Mouse (Mus musculus) E14TG2a.4 (cell line): ENCODE data around the gene Olfr358.

Source experiments
- H3K27me3 ChIP-seq: 2 replicates; pipeline ENCODE4 v1.6.1; 2014; ENCODE audit warnings: low read length, control low read depth; ENCODE audit not compliant: insufficient read depth
- H3K36me3 ChIP-seq: 2 replicates; pipeline ENCODE4 v1.6.1; 2014; ENCODE audit warnings: low read length, control low read depth; ENCODE audit not compliant: insufficient read depth
- H3K4me1 ChIP-seq: replicated peaks from 2 replicates; pipeline ENCODE4 v1.6.1; 2014; ENCODE audit warnings: low read depth, low read length, control low read depth
- H3K4me3 ChIP-seq: replicated peaks from 2 replicates; pipeline ENCODE4 v1.5.1; 2014; ENCODE audit warnings: mild to moderate bottlenecking, low read length
- H3K9me3 ChIP-seq: 2 replicates; pipeline ENCODE4 v1.6.1; 2014; ENCODE audit warnings: low read length, control low read depth
- CTCF ChIP-seq: conservative IDR thresholded peaks from 2 replicates; pipeline ENCODE4 v1.5.1; 2014; ENCODE audit warnings: low read length
- NANOG ChIP-seq: IDR thresholded peaks from 2 replicates; pipeline ENCODE4 v1.6.1; 2014; ENCODE audit warnings: borderline replicate concordance, low read length, mixed read lengths
- POU5F1 ChIP-seq: IDR thresholded peaks from 2 replicates; pipeline ENCODE4 v1.6.1; 2014; ENCODE audit warnings: low read length, borderline replicate concordance

Gene Olfr358

GRCm38 (mm10) chr2:37009235-37009634 is at the start of gene Olfr358:
Gene Olfr358 (minus strand): TSS chr2:37009335.
- Histone ChIP-seq H3K36me3 (no peaks in the 10 kb centered on the region), H3K9me3 (peaks cover 25% of the 10 kb centered on the region), H3K4me1 (no peaks in the 10 kb centered on the region), H3K27me3 (no peaks in the 10 kb centered on the region), H3K4me3 (no peak within 1 kb of the TSS)
- no peak for TF ChIP-seq POU5F1
- no peak for TF ChIP-seq CTCF
- TF ChIP-seq NANOG: no peak

GRCm38 (mm10) chr2:36997030-36997429 is 12.1 kb downstream of the Olfr358 start:
- no peaks in the 10 kb centered on the region for H3K36me3 ChIP-seq
- H3K4me3 ChIP-seq: no peak overlapping the region
- no peak for TF ChIP-seq CTCF
- TF ChIP-seq POU5F1: no peak
- no peak for TF ChIP-seq NANOG
- no peaks in the 10 kb centered on the region for H3K27me3 ChIP-seq
- no peaks in the 10 kb centered on the region for H3K4me1 ChIP-seq
- H3K9me3 ChIP-seq: no peaks in the 10 kb centered on the region

GRCm38 (mm10) chr2:36993527-36993926 is 15.6 kb downstream of the Olfr358 start, which contains the start of gene Olfr357:
Gene Olfr357 (plus strand): TSS chr2:36993827.
- H3K9me3 ChIP-seq: no peaks in the 10 kb centered on the region
- no peak for TF ChIP-seq POU5F1
- no peak for TF ChIP-seq NANOG
- no peak for TF ChIP-seq CTCF
- H3K4me3 ChIP-seq: no peak within 1 kb of the TSS
- no peaks in the 10 kb centered on the region for H3K4me1 ChIP-seq
- H3K36me3 ChIP-seq: no peaks in the 10 kb centered on the region
- no peaks in the 10 kb centered on the region for H3K27me3 ChIP-seq
